Mouse (Mus musculus): ENCODE results near the gene Rpgr.

- TF ChIP-seq POLR2A (IDR thresholded peaks at IDR 0.05; ENCODE audit: control insufficient read depth in 1 of 2, insufficient read depth in 1 of 2, low read depth in 1 of 2, low read length in 2 of 2, poor library complexity in 1 of 2) (no peak), CTCF (IDR thresholded peaks at IDR 0.05 in 2 of 3, conservative IDR thresholded peaks at IDR 0.05 in 1 of 3; ENCODE audit: control insufficient read depth in 1 of 3, insufficient read depth in 1 of 3, low read depth in 2 of 3, low read length in 3 of 3, poor library complexity in 1 of 3, severe bottlenecking in 1 of 3) (no peak)
These were observed 748 bp downstream of the Rpgr start for GRCm38 (mm10) chrX:10215972-10216371.

All from MEL (cell line).